Mouse (Mus musculus) ES-CJ7 (cell line): ENCODE data around the gene Cep78.

ENCODE experiments used
- DNase-seq: peaks from one replicate; pipeline ENCODE4 v3.0.0; 2011; ENCODE audit warnings: low read depth, low spot score

Cep78 gene

DNA sequence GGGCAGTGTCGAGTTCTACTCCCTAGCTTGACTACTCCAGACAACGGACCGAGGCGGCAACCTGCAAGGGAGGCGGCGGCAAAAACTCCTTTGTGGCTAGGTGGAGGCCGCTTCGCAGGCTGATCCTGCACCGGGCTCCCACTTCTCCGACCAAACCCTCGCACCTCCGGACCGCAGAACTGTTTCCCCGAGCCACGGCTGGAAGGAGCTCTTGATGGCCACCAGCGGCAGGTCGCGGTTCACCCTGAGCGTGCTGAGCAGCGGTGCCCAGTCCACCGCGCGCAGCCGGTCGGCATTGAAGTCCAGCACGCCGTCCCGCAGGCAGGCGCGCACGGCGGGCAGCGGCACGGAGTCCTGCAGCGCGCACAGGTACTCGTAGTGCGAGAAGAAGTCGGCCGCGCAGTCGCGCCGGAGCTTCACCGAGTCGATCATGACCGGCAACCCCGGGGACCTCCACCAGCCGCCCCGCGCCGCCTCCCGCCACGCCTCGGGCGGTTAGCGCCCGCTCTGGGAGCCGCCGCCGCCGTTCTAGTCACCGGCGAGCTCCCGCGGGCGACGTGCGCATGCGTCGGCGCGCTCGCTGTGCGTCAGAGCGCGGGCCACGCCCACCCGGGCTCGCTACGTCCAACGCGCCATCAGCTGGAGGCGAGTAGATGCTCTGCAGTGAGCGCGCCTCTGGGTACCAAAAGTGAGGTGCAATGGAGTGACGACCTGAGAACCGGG lies at the start of gene Cep78:
Gene Cep78 (minus strand): TSS at position 541 of the 723 bp plus-strand sequence.
- peak; percentile 93 for DNase-seq

DNA sequence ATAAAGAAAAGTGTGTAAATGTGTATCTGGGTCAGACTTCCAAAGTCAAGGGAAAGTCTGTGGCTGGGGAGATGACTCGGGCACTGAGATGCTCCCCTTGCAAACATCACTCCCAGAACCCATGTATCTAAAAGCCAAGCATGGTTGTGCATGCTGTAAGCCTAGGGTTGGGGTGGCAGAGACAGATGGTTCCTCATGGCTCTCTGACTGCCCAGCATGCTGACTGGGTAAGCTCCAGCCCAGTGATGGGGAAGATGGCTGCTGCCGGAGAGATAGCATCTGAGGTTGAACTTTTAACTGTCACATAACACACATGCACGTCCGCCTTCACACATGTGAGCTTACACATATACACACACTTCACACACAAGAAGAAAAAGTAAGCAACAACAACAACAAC lies 46.5 kb upstream of the Cep78 start:
- no peak for DNase-seq

DNA sequence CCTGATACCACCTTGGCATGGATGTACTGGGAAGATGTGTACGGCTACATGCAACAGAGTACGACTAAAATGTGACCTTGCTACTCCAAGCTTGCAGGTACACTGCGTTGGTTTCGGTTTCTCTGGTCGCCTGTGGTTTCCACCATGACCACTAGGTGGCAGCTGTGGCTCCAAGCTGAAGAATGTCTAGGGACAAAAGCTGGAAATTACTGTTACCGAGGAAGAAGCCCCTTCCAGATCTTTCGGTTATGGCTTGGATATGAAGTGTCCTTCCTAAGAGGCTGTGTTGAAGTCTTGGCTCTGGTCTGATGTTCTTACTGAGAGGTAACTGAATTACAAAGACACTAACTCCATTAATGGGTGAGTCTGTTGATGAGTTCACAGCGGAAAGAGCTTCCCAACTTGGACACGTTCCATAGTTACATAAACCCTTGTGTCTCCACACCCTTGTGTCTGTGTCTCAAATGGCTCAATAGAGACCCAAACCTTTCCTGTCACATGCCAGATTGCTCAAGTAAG lies 44.5 kb upstream of the Cep78 start:
- DNase-seq: peak; percentile 44

DNA sequence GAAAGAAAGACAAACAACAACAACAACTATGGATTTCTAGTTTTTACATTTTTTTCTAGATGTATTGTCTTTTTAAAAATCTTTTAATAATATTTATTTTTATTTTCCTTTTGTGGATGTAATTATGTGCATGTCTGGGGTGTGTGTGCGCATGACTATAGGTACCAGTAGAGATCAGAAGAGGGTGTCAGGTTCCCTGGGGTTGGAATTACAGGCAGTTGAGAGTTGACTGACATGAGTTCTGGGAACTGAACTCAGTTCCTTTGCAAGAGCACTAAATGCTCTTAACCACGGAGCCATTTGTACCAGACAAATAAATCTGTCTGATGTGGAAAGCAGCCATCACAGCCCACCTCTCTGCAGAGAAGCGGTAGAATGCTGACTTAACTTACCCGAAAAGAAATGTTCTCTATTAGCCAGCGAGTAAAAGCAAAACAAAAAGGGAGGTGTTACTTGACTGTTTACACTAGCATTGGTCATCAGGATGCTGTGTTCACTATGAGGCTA lies 44.0 kb upstream of the Cep78 start:
- DNase-seq: no peak

DNA sequence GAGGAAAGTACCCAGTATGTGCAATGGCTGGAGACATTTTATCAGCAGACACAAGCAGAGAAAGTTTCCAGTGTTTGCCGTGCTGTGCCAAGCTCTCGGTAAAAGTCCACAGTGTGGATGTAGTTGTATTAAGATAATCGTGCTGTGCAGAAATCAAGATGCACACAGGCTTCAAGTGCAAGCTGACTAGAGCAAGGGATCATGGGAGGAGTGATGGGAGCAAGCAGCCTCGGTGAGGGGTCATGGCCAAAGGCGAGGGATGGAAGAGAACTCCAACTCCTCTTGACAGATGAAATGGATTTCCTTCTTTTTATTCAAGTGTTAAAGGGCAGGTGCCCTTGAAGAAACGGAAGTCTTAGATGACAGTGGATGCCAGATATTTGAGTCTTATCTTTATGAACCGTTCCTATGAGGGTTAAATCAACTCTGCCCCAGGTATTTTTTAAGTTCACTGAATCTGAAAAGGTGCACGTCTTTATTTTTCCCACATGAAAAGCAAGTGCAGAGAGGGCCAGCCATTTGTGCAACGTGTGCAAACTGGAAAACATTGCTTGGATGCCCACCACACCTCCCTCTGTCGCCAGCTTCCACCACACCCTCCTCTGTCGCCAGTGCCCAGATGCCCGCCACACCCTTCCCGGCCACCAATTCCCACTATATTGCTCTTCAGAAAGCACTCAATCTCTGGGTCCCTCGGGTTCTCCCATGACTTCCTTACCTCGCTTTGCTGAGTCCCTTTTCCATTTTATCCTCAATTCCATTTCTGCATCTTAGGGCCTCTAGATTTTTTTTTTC lies 43.3 kb upstream of the Cep78 start:
- DNase-seq: no peak

DNA sequence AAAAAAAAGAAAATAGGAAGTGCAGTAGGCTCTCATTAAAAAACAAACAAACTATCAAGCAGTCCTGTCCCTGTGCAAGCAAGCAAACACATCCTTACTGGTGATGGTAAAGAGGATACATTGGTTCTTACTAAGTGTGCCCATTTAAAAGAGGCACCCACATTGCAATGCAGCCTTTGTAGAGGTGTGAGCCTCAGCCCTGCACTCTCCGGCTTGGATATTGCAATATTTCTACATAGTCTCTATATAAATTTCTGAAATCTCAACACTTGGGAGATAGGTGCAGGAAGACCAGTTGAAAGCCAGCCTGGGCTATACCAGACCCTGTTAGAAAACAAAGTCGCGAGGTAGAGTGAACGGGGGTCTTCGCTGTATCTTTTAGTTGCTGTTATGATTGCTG lies 41.5 kb upstream of the Cep78 start:
- no peak for DNase-seq

DNA sequence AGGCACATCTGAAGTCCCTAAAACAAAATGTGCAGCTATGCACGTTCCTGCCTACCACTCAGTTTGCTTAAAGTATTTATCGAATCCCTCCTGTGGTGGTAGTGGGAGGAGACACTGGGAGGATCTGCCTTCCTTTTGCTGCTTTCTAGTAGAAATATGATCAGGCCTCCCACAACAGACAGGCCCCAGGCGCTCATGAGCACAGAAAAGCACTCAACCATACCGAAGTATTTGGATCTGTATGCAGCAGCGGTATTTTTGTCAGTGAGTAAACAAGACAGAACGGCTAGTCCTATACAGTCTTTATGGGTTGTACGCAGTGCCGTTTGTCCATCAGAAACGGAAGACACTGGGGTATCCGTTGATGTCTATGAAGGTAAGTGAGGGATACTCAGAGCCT lies 37.4 kb upstream of the Cep78 start:
- no peak for DNase-seq

DNA sequence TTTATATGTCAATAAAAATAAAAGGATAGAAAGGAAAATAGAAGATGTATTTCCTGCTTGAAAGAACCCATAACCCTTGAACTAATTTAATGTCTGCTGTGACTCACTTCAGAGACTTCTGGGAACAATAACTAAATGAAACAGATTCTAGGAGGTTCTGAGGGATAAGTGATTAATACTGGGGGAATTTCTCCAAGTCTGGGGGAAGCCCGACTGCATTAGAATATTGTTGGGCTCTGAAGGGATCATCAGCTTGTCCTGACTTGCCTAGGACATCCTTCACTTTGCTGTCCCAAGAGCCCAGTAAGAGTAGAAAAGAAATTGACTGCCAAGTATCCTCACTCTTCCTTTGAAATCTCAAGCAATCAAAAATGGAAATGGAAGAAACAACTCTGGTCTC lies 31.4 kb upstream of the Cep78 start:
- no peak for DNase-seq

DNA sequence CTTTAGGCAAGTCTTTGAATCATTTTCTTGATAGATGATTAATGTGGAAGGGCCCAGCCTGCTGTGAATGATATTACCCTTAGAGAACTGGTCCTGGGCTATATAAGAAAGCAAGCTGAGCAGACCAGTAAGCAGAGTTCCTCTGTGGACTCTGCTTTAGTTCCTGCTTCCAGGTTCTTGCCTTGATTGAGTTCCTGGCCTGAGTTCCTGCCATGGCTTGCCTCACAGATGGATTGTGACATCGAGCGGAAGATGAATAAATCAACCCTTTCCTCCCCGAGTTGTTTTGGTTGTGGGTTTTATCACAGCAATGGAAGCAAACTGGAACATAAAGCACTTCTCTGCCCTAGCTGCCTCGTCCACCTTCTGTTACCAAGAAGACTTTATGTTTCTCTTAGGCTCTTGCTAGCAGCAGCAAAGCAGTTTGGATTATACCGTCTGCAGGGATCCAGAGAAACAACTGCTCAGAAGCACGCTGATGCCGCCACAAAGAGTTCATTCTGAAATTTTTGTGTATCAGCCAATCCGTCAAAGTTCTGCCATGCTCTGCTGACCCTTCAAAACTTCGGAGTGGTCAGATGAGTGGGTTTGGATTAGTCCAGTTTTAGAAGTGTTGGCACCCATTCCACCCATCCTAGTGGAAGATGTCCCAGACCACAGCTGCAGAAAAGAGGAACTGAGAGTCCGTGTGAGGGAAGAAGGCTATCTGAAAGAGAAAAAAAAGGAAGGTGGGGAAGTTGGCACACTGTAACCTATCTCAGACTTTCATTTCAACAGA lies 30.6 kb upstream of the Cep78 start:
- no peak for DNase-seq

DNA sequence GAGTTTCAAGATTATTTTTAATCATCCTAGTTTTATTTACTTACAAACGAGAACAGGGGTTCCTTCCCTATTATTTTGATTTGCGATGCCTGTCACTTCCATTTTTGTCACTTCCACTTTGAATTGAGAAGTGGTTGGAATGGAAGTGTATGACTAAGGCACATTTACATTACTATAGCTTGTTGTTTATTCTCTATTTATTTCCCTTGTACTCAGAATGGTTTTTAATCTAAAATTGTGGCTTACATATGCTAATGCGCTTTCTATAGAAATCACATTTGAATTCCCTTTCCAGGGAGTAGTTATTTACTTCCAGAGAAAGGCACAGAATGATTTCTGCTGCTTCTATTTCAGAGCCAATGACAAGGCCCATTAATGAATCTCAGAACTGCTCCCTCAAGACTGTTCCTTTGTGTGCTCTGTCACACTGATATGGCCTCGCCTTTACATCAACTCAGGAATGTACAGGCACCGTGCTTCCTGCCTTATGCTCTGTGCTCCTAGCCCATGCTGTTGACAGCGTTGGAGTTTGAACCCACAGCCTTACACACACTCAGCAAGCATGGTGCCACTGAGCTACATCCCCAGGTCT lies 25.1 kb upstream of the Cep78 start:
- no peak for DNase-seq

DNA sequence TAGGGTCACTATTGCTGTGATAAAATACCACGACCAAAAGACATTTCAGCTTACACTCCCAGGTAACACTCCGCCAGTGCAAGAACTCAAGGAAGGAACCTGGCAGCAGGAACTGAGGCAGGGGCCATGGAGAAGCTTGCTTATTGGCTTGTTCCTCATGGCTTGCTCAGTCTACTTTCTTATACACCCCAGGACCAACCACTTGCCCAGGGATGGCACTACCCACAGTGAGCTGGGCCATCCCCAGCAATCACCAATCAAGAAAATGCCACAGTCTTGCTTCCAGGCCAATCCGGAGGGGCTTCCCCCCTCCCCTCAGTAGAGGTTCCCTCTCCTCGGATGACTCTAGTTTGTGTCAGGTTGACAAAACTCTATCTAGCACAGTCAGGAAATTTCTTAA lies 24.3 kb upstream of the Cep78 start:
- no peak for DNase-seq

DNA sequence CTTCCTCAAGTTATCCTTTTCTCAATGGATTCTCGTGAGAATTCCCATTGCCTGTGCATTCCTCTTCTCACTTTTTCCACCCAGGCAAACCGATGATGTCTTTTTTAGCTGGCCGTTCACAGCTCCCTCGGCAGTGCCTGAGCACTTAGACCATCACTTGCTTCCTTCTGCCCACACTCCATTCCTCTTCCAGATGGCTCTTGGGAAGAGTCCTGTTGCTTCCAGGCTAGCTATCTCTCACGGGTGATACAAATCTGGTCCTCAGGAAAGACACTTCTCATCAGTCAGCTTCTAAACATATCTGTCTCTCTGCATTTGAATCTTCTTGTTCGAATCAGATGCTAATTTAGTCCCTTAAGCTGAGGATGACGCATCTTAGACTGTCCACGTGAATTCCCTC lies 22.3 kb upstream of the Cep78 start:
- DNase-seq: no peak

DNA sequence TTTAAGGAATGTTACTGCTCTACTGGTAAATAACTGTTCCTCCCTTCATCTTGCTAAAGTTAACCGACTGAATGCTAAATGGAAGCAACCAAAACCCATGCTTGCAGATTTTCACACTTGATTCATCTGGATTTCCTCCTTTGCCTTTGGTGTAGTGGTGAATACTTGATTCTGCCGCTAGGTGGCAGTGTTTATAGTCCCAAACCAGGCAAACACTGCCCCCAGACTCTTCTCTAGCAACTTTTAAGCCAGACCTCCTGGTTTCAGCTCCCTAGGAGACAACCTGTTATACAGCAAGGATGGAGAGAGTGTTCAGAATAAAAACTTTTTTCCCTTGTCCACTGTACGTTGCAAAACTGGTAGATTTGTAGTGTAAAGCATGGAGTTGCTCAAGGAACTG lies 13.4 kb upstream of the Cep78 start:
- peak; percentile 81 for DNase-seq

DNA sequence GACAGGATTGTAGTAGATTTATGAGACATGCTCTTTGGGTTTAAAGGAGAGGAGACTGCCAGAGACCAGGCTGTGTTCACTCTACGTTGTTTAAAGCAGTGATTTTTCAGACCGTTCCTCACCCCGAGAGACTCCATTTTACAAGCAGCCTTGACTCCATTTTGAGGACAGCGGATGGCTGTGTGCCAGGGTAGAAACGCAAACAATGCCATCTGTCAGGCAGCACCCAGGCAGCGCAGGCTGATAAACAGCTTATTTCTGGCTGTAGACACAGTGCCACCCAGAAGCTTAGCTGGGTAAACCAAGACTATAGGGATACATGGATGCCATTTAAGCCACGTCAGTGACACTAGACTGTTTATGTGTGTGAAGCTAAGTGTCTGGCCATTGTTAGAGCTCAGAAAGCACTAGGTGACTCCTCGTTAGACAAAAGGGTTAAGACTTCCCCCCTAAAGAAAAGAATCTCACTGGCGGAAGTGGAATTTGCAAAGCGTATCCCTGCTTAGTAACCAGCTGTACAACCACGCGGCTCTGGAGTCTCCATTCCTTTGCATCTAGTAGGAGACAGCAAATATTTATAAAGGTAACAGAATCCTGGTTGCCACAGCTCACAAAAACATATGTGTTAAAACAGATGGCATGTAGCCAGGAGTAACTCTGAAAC lies 12.2 kb upstream of the Cep78 start:
- no peak for DNase-seq

DNA sequence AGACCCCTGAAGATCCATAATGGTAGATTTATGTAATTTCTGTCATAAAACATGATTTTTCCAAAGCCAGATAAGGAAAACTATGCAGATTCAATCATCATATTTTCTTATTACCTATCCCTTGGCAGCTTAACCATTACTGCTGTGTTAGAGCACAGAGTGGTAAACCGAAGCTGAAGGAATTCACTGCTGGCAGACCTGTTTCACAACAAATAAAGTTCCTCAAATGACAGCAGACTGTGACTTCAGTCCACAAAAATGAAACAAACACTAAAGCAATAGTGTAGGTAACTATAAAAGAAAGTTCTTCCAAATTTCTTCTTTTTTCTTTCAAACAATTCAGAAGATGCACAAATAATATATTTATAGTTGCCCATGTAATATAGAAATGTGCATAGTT lies 5.3 kb upstream of the Cep78 start:
- DNase-seq: no peak

DNA sequence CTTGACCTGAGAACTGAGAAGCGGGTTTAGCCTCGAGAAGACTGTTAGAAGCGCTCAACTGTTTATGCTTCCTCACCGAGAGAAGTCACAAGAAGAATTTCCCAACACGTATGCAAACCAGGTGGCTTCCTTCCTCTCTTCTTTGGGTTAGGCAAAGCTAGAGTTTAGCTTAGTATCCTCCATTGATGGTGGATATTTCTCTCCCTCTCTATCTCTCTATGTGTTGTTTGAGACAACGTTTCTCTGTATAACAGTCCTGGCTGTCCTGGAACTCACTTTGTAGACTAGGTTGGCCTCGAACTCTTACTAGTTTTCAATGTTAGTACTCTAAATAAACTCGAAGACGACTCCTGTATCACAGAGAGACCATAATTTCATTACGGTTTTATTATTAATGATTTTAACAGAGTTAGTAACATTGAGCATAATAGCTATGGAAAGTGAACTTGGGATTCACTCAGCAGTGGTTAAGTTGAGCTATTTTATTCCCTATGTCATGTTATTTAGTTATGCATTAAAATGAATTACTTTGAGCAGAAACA lies 454 bp upstream of the Cep78 start:
- no peak for DNase-seq

DNA sequence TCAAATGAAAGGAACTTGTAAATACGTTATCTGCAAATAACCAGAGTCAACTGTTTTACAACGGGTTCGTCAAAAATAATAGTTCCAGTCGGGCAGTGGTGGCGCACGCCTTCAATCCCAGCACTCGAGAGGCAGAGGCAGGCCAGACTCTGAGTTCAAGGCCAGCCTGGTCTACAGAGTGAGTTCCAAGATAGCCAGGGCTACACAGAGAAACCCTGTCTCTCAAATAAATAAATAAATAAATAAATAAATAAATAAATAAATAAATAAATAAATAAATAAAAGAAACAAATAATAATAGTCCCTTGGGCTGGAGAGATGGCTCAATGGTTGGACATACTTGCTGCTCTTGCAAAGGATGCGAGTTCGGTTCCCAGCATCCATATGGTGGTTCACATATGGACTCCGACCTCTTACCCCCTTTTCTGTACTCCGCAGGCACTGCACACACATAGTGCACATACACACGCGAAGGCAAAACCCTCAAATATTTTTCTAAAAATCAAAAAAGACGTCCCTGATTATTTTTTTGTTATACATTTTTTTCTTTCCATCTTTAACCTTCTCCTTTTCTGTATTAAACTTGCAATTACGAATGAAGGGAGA lies 947 bp downstream of the Cep78 start:
- DNase-seq: no peak

DNA sequence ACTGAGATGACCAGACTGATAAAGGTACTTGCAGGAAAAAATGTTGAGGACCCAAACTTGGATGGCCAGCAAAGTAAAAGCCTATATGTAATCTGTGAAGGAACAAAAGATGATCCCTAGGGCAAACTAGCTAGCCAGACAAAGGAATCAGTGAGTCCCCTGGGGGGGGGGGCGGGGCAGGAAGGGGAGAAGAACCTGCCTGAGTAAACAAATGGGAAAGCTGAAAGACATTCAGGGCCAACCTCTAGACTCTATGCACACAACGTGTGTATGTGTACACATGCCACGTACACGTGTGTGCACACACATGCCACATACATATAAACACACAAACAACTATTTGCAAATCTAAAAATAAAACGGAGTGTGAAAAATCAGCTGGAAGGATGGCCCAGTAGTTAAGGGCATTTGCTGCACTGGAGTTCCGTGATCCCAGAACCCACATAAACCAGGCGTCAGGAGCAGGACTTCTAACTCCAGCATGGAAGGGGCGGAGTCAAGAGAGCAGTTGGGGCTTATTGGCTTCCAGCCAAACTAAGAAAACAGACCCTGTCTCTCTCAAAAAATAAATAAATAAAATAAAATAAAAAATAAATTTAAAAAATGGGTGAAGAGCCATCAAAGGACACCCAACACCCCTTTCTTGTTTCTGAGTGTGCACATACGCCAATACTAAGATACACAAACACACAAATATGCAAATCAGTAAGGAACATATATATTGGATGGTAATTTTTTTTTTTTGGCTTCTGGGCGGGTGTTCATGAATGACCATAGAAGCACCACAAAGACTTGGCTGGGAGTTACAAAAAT lies 1.7 kb downstream of the Cep78 start:
- peak; percentile 28 for DNase-seq

DNA sequence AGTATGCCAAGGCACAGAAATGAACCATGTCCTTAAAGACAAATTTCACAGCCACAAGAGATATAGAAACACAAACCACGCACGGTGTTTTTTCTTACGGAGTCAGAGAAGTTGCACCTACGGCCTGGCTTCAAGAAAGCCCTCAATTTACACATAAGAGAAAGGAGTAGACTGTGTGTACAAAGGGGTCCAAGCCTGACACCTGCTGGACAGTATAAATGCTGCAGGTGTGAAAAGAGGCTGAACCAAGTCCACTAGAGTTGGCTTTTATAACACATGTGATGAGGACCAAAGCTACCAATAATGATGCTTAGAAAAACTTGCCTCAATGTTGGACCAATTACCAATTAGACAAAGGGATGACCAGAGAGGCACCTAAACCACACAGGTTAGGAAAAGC lies 2.9 kb downstream of the Cep78 start:
- peak; percentile 83 for DNase-seq

DNA sequence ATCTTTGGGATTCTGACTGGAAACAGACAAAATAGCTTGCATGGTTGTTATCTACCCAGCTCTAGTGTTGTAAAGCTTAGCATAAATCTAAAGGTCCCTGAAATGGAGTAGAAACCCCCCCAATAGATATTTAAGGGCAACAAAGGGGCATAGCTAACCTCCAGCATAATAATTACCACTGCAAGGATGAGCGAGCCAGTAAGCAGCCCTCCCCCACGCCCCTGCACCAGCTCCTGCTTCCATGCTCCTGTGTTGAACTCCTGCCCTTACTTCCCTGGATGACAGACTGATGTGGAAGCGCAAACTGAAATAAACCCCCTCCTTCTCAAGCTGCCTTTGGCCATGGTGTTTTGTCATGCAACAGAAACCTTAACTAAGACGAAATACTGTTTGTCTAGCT lies 11.4 kb downstream of the Cep78 start:
- DNase-seq: no peak
